14 mouse cellular contexts compared by ENCODE assay signal in genomic region chr5:51386409-51386808, GRCm38 (mm10).
A peak's percentile ranks its signal among the peaks of the same experiment; 100 is the strongest.
DNase-seq lines count a peak whose midpoint lies in the region; ATAC-seq and TF ChIP-seq lines count a peak whose summit lies in the region.
"Had no signal": no experiment of that assay in that cellular context is flagged by ENCODE, and none has a peak within 500 bp of the region (broad histone marks: within the 10 kb centered on the region; RNA-seq: fewer than 3 reads in every experiment).

No protein-coding gene starts in this region.

- H3K9ac ChIP-seq in hindbrain, postnatal 0 days (replicated peaks; ENCODE audit: low read length) = no peak overlapping the region
- H3K9ac ChIP-seq in hindbrain, embryonic 13.5 days = no peak overlapping the region
- H3K9ac ChIP-seq in midbrain, embryonic 14.5 days (replicated peaks; ENCODE audit: low read length) = no peak overlapping the region
- H3K9ac ChIP-seq in midbrain, embryonic 16.5 days (ENCODE audit: low read depth, low read length) = no peak overlapping the region
- H3K9ac ChIP-seq: hindbrain, embryonic 15.5 days; limb, embryonic 15.5 days had no signal

- H3K9me3 ChIP-seq in hindbrain, postnatal 0 days (ENCODE audit: low read length) = no peaks in the 10 kb centered on the region
- no peaks in the 10 kb centered on the region for H3K9me3 ChIP-seq in hindbrain, embryonic 13.5 days
- H3K9me3 ChIP-seq in midbrain, embryonic 14.5 days (ENCODE audit: control insufficient read depth, low read length) = no peaks in the 10 kb centered on the region
- no peaks in the 10 kb centered on the region for H3K9me3 ChIP-seq in midbrain, embryonic 16.5 days (replicated peaks; ENCODE audit: control insufficient read depth, low read length, poor library complexity, severe bottlenecking)
- H3K9me3 ChIP-seq: hindbrain, embryonic 15.5 days; limb, embryonic 15.5 days had no signal

- peak; percentile 11 for DNase-seq in embryo, embryonic 11 days
- no peak for DNase-seq in embryo, embryonic 9.5 days (ENCODE audit: extremely low spot score)
- DNase-seq in hindbrain, postnatal 0 days (ENCODE audit: low spot score) = no peak
- DNase-seq in midbrain, embryonic 14.5 days = peak; percentile 24
- DNase-seq in retina, postnatal 1 day = peak; percentile 5
- no peak for DNase-seq in adrenal gland, adult 8-10 months
- DNase-seq: cerebellum, postnatal 36 days; kidney, postnatal 14 days; lung, postnatal 36 days had no signal

- H3K4me3 ChIP-seq in hindbrain, postnatal 0 days (ENCODE audit: low read length) = no peak overlapping the region
- no peak overlapping the region for H3K4me3 ChIP-seq in hindbrain, embryonic 13.5 days
- no peak overlapping the region for H3K4me3 ChIP-seq in midbrain, embryonic 14.5 days (replicated peaks; ENCODE audit: low read depth, low read length)
- H3K4me3 ChIP-seq in midbrain, embryonic 16.5 days (ENCODE audit: low read depth, low read length) = no peak overlapping the region
- H3K4me3 ChIP-seq: hindbrain, embryonic 15.5 days; limb, embryonic 15.5 days had no signal

- H3K4me2 ChIP-seq in hindbrain, postnatal 0 days (ENCODE audit: low read depth, low read length) = no peak overlapping the region
- H3K4me2 ChIP-seq in hindbrain, embryonic 13.5 days = no peak overlapping the region
- no peak overlapping the region for H3K4me2 ChIP-seq in midbrain, embryonic 14.5 days (ENCODE audit: low read length)
- H3K4me2 ChIP-seq in midbrain, embryonic 16.5 days (ENCODE audit: low read length) = no peak overlapping the region
- H3K4me2 ChIP-seq: hindbrain, embryonic 15.5 days; limb, embryonic 15.5 days had no signal

- TF ChIP-seq CTCF in hindbrain, postnatal 0 days (IDR thresholded peaks at IDR 0.05; ENCODE audit: low read depth) = peak; percentile 42; the same call in 1 of the 2 replicates

- H3K27me3 ChIP-seq in hindbrain, postnatal 0 days (ENCODE audit: insufficient read depth, low read length) = no peaks in the 10 kb centered on the region
- no peaks in the 10 kb centered on the region for H3K27me3 ChIP-seq in hindbrain, embryonic 13.5 days
- H3K27me3 ChIP-seq in midbrain, embryonic 14.5 days (ENCODE audit: control insufficient read depth, insufficient read depth, low read length) = no peaks in the 10 kb centered on the region
- no peaks in the 10 kb centered on the region for H3K27me3 ChIP-seq in midbrain, embryonic 16.5 days (ENCODE audit: control insufficient read depth, insufficient read depth, low read depth, low read length)
- H3K27me3 ChIP-seq: hindbrain, embryonic 15.5 days; limb, embryonic 15.5 days had no signal

- no peaks in the 10 kb centered on the region for H3K36me3 ChIP-seq in hindbrain, postnatal 0 days (ENCODE audit: insufficient read depth, low read length)
- no peaks in the 10 kb centered on the region for H3K36me3 ChIP-seq in hindbrain, embryonic 13.5 days
- no peaks in the 10 kb centered on the region for H3K36me3 ChIP-seq in midbrain, embryonic 14.5 days (ENCODE audit: control insufficient read depth, insufficient read depth, low read length)
- no peaks in the 10 kb centered on the region for H3K36me3 ChIP-seq in midbrain, embryonic 16.5 days (ENCODE audit: control insufficient read depth, insufficient read depth, low read length)
- H3K36me3 ChIP-seq: G1E; hindbrain, embryonic 15.5 days; limb, embryonic 15.5 days had no signal

- no peak for ATAC-seq in hindbrain, postnatal 0 days
- ATAC-seq in hindbrain, embryonic 13.5 days (ENCODE audit: low FRiP score) = no peak
- peak; percentile 27; the same call in 1 of the 2 replicates for ATAC-seq in midbrain, embryonic 14.5 days (ENCODE audit: low FRiP score, low TSS enrichment)
- no peak for ATAC-seq in midbrain, embryonic 16.5 days

- H3K27ac ChIP-seq in hindbrain, postnatal 0 days = no peak overlapping the region
- no peak overlapping the region for H3K27ac ChIP-seq in hindbrain, embryonic 13.5 days
- no peak overlapping the region for H3K27ac ChIP-seq in midbrain, embryonic 14.5 days (replicated peaks; ENCODE audit: low read depth, low read length)
- H3K27ac ChIP-seq in midbrain, embryonic 16.5 days (ENCODE audit: low read length) = no peak overlapping the region
- H3K27ac ChIP-seq: hindbrain, embryonic 15.5 days; limb, embryonic 15.5 days had no signal

- no peaks in the 10 kb centered on the region for H3K4me1 ChIP-seq in hindbrain, postnatal 0 days (ENCODE audit: insufficient read depth, low read length)
- H3K4me1 ChIP-seq in hindbrain, embryonic 13.5 days (replicated peaks) = no peaks in the 10 kb centered on the region
- H3K4me1 ChIP-seq in midbrain, embryonic 14.5 days (ENCODE audit: control insufficient read depth, insufficient read depth, low read length) = no peaks in the 10 kb centered on the region
- no peaks in the 10 kb centered on the region for H3K4me1 ChIP-seq in midbrain, embryonic 16.5 days (ENCODE audit: control insufficient read depth, insufficient read depth, low read length)
- H3K4me1 ChIP-seq: hindbrain, embryonic 15.5 days; limb, embryonic 15.5 days had no signal

- WGBS in hindbrain, postnatal 0 days = 79% methylated on average over 3 of the region's 3 CpGs
- WGBS in hindbrain, embryonic 13.5 days = 77% methylated on average over 3 of the region's 3 CpGs
- 78% methylated on average over 3 of the region's 3 CpGs for WGBS in midbrain, embryonic 14.5 days
- WGBS in midbrain, embryonic 16.5 days = 68% methylated on average over 3 of the region's 3 CpGs

Comparison
In these comparisons a context has a peak if more than half of its experiments do, and no peak if none do; other contexts are left out.
1. DNase-seq: peak in embryo, embryonic 11 days (single experiment), midbrain, embryonic 14.5 days (single experiment) and retina, postnatal 1 day (single experiment); none in embryo, embryonic 9.5 days (single experiment), hindbrain, postnatal 0 days (single experiment) and adrenal gland, adult 8-10 months (single experiment).